Mouse (Mus musculus) olfactory bulb, adult 2 months (tissue): Measurements from ENCODE around the gene Olfr1163.

Experiments
- CTCF ChIP-seq: fragments of 200-500 bp; IDR thresholded peaks from 2 replicates; pipeline ENCODE4 v1.5.1; 2012; ENCODE audit warnings: low read depth, mild to moderate bottlenecking, low read length, moderate library complexity; ENCODE audit not compliant: insufficient read depth
- POLR2A ChIP-seq: fragments of 200-500 bp; IDR thresholded peaks from 2 replicates; pipeline ENCODE4 v1.6.1; 2012; ENCODE audit warnings: mild to moderate bottlenecking, low read depth, low read length, moderate library complexity; ENCODE audit not compliant: insufficient read depth

GRCm38 (mm10) chr2:88071730-88072129 is at the start of gene Olfr1163:
- no peak for TF ChIP-seq CTCF
- no peak for TF ChIP-seq POLR2A
